Mouse (Mus musculus) lung, embryonic 14.5 days (tissue): ENCODE measurements around the gene Ccdc148. TPM values are rescaled to one million over a fixed set of nuclear protein-coding genes. Genes with fewer than 3 reads are reported as not detected.

Experiments used
- ATAC-seq: fragments of 200-750 bp; cut with Nextera tagmentation; 2 replicates; pipeline ENCODE4 v1.8.0; 2017; ENCODE audit warnings: mild to moderate bottlenecking, moderate TSS enrichment, moderate library complexity; ENCODE audit not compliant: insufficient read depth
- DNase-seq: peaks from one replicate; pipeline ENCODE4 v3.0.0-alpha.2; 2015
- H3K27ac ChIP-seq: fragments of 300-500 bp; sonication (generic); 2 replicates; pipeline ENCODE4 v1.5.1; 2014; ENCODE audit warnings: low read depth, mild to moderate bottlenecking, moderate library complexity
- H3K27me3 ChIP-seq: fragments of 300-500 bp; sonication (generic); 2 replicates; pipeline ENCODE4 v1.6.1; 2014; ENCODE audit warnings: low read length, control low read depth; ENCODE audit not compliant: insufficient read depth
- H3K36me3 ChIP-seq: fragments of 300-500 bp; sonication (generic); 2 replicates; pipeline ENCODE4 v1.6.1; 2014; ENCODE audit warnings: control low read depth; ENCODE audit not compliant: insufficient read depth
- H3K4me1 ChIP-seq: fragments of 300-500 bp; sonication (generic); 2 replicates; pipeline ENCODE4 v1.6.1; 2014; ENCODE audit warnings: antibody characterized with exemption, control low read depth; ENCODE audit not compliant: insufficient read depth
- H3K4me2 ChIP-seq: fragments of 300-500 bp; sonication (generic); 2 replicates; pipeline ENCODE4 v1.6.1; 2014; ENCODE audit warnings: mild to moderate bottlenecking
- H3K4me3 ChIP-seq: fragments of 300-500 bp; sonication (generic); 2 replicates; pipeline ENCODE4 v1.5.1; 2014; ENCODE audit warnings: low read depth, low read length
- H3K9ac ChIP-seq: fragments of 300-500 bp; sonication (generic); 2 replicates; pipeline ENCODE4 v1.6.1; 2014
- H3K9me3 ChIP-seq: fragments of 300-500 bp; sonication (generic); 2 replicates; pipeline ENCODE4 v1.6.1; 2016; ENCODE audit warnings: low read depth, low read length, control low read depth
- CTCF ChIP-seq: IDR thresholded peaks from 2 replicates; pipeline ENCODE4 v1.5.1; 2016; ENCODE audit warnings: antibody characterized with exemption, low read depth
- WGBS: fragments of 180-500 bp; shearing (Covaris S2); extraction: QIAGEN DNeasy Blood & Tissue Kit; methylation state at CpG from one replicate; pipeline ENCODE4 v1.1.7; 2014; 5-methylcytosine and 5-hydroxymethylcytosine counted together
- polyA plus RNA-seq: library from polyadenylated mRNA; unstranded; fragments of >200 nt; fragmentation: Nextera tagmentation; extraction: Ambion mirVana; gene quantifications from 2 replicates; pipeline ENCODE4 v1.2.1, GENCODE M21; 2014

The Ccdc148 gene
- polyA plus RNA-seq, 1 experiment from 2014 or later: 1.1 TPM

DNA sequence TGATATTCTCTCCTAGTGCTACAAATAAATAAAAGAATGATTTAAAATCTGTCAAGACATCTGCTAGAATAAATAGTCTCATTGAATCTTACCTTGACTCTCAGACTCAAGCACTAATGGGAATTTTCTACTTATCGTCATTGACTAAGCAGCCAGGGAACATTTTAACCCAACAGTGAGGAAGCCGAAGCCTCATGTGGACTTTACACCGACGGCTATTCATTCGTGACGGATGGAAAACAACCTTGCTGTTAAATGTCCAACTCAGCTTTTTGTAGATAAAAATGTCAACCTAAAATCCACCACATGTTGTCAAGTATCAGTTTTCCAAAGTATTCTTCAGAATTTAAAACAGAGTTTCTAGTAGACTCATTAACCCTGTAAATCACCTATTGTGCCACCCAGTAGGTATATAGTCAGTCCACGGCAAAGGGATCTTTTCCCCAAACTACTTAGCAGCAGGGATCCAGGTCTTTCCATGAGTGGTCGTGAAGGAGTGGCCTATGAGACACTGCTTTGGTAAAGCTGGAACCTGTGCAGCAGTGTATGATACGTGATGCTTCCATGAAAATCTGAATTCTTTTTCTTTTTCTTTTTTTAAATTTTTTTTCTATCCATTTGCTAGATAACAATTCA, 9.2 kb upstream of the Ccdc148 start:
- Histone ChIP-seq H3K27ac (peak overlapping the region; percentile 44), H3K4me2 (peak overlapping the region; percentile 31; the same call in 1 of the 2 replicates), H3K4me3 (no peak overlapping the region), H3K36me3 (no peaks in the 10 kb centered on the region), H3K9me3 (no peaks in the 10 kb centered on the region), H3K27me3 (no peaks in the 10 kb centered on the region), H3K9ac (no peak overlapping the region), H3K4me1 (peaks cover 11% of the 10 kb centered on the region)
- ATAC-seq: no peak; the same call in 1 of the 2 replicates
- DNase-seq: no peak
- TF ChIP-seq CTCF: no peak
- 48% methylated on average over 9 of the region's 9 CpGs for WGBS

GRCm38 (mm10) chr2:59167830-59168229, 7.3 kb upstream of the Ccdc148 start:
- Histone ChIP-seq H3K4me2 (no peak overlapping the region), H3K9ac (no peak overlapping the region), H3K27ac (0 out of 2 replicates have a peak overlapping the region, but pooled peaks have one; percentile 3), H3K27me3 (no peaks in the 10 kb centered on the region), H3K9me3 (no peaks in the 10 kb centered on the region), H3K4me1 (peaks cover 11% of the 10 kb centered on the region), H3K36me3 (no peaks in the 10 kb centered on the region), H3K4me3 (no peak overlapping the region)
- no peak for DNase-seq
- no peak for TF ChIP-seq CTCF
- WGBS: 63% methylated on average over 4 of the region's 4 CpGs
- ATAC-seq: 0 out of 2 replicates have a peak, but pooled peaks have one; percentile 22

- 60% methylated on average over 4 of the region's 4 CpGs for WGBS
These were observed 6.5 kb upstream of the Ccdc148 start for GRCm38 (mm10) chr2:59166976-59167375.

DNA sequence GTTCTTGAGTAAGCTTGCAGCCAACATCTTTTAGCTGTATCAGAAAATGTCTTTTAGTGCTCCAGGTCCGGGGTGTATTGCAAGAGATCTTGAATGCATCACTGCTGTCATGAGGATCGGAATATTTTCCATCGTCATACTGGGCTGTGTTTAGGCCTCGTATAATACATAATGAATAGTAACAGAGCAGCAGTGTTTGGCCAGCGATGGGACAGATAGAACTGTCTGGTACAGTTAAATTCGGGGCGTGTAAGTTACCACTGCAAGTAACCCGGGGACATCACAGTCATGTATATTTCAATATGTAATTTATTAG, 1.8 kb upstream of the Ccdc148 start:
- 25% methylated on average over 8 of the region's 8 CpGs for WGBS
- Histone ChIP-seq H3K9ac (peak overlapping the region; percentile 86), H3K27me3 (no peaks in the 10 kb centered on the region), H3K4me2 (peak overlapping the region; percentile 76), H3K9me3 (no peaks in the 10 kb centered on the region), H3K36me3 (no peaks in the 10 kb centered on the region), H3K4me1 (0 out of 2 replicates have a peak, but pooled peaks cover 4% of the 10 kb centered on the region), H3K4me3 (peak overlapping the region; percentile 92), H3K27ac (no peak overlapping the region)
- peak; percentile 11 for DNase-seq
- TF ChIP-seq CTCF: no peak
- ATAC-seq: no peak

More at GRCm38 (mm10) chr2:59166976-59167375, 6.5 kb upstream of the Ccdc148 start:
- no peak overlapping the region for H3K4me2 ChIP-seq
- H3K9ac ChIP-seq: no peak overlapping the region
- peaks cover 9% of the 10 kb centered on the region for H3K4me1 ChIP-seq
- no peaks in the 10 kb centered on the region for H3K36me3 ChIP-seq
- H3K4me3 ChIP-seq: no peak overlapping the region
- ATAC-seq (no peak), DNase-seq (no peak)
- no peaks in the 10 kb centered on the region for H3K27me3 ChIP-seq
- no peaks in the 10 kb centered on the region for H3K9me3 ChIP-seq
- TF ChIP-seq CTCF: no peak
- H3K27ac ChIP-seq: no peak overlapping the region

- TF ChIP-seq CTCF: peak; percentile 62
- ATAC-seq: peak; percentile 74
- Histone ChIP-seq H3K4me2 (peak overlapping the region; percentile 76), H3K4me3 (peak overlapping the region; percentile 92), H3K27me3 (no peaks in the 10 kb centered on the region), H3K9ac (peak overlapping the region; percentile 86), H3K9me3 (no peaks in the 10 kb centered on the region), H3K27ac (peak overlapping the region; percentile 90), H3K36me3 (no peaks in the 10 kb centered on the region), H3K4me1 (0 out of 2 replicates have a peak, but pooled peaks cover 4% of the 10 kb centered on the region)
- DNase-seq: peak; percentile 82
- WGBS: under 1% methylated on average over 74 of the region's 74 CpGs
These were observed 1.2 kb upstream of the Ccdc148 start for GRCm38 (mm10) chr2:59161441-59162284.

DNA sequence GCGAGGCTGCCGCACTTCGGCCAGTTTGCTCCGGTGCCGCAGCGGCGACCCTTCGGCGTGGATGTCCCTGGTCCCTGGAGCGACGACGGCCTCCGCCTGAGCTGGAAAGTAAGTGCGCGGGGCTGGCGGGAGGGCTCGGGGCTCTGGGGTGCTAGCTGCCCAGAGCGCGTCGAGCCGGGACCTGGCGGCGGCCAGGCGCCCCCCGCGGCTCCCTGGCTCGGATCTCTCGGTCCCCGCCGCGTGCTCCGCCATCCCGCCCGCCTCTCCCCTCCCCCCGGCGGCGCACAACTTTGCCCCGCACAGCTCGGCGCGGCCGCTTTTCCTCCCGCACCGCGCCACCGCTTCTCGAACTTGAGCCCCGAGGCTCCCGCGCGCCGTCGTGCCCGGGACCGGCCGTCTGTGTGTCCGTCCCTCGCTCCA, 548 bp upstream of the Ccdc148 start:
- no peak for TF ChIP-seq CTCF
- no peaks in the 10 kb centered on the region for H3K9me3 ChIP-seq
- H3K36me3 ChIP-seq: no peaks in the 10 kb centered on the region
- H3K4me2 ChIP-seq: peak overlapping the region; percentile 76
- 0% methylated on average over 47 of the region's 58 CpGs for WGBS
- H3K9ac ChIP-seq: peak overlapping the region; percentile 86
- H3K27ac ChIP-seq: peak overlapping the region; percentile 90
- H3K4me3 ChIP-seq: peak overlapping the region; percentile 92
- no peaks in the 10 kb centered on the region for H3K27me3 ChIP-seq
- DNase-seq (peak; percentile 50), ATAC-seq (peak; percentile 57)
- 0 out of 2 replicates have a peak, but pooled peaks cover 4% of the 10 kb centered on the region for H3K4me1 ChIP-seq
